Mouse (Mus musculus): ENCODE data around the gene Tmem114. TPM values are rescaled to one million over a fixed set of nuclear protein-coding genes. Genes with fewer than 3 reads are reported as not detected.

Tmem114 gene
- polyA plus RNA-seq, 1 experiment from 2014 or later, result 1.5 TPM

DNA sequence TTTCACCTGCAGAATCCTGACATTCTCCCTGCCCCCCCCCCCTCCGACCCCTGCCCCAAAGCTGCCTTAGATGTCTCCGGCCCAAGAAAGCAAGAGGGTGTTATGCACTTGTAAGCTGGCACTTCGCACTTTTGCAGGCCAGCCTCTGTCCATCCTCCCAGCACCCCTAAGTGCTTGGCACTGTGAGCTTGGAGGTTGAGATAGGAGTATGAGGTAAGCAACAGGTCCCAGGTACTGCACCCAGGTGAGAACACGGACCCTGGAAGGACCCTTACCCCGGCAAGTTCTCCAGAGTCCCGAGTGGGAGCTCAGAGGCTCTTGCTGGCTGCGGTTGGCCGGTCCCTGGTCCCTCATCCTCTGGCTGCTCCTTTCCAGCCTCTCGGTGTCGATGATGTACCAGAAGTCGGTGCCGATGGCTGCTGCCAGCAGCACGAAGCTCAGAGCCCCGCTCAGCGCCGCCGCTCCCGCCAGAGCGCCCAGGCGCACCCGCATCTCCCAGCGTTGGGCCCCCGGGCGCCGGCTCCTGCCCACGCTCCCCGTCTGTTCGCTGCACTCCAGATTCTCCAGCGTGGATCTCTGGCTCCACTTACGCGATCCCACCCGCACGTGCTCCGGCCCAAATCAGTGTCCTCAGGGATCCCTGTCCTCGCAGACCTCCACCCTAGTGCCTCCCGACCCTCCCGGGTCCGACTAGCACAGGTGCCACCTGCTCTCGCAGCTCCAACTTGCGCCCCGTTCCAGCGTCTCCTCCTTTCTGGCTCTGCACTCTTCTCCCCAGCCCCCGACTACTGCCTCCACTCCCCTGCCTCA, 570 bp downstream of the Tmem114 start:
- Histone ChIP-seq H3K4me1 (peaks cover 14% of the 10 kb centered on the region), H3K4me3 (replicated peaks) (peak overlapping the region; percentile 45), H3K9me3 (replicated peaks) (no peaks in the 10 kb centered on the region), H3K36me3 (no peaks in the 10 kb centered on the region), H3K9ac (replicated peaks) (peak overlapping the region; percentile 40), H3K4me2 (peak overlapping the region; percentile 89), H3K27ac (replicated peaks) (no peak overlapping the region), H3K27me3 (replicated peaks) (peaks cover 55% of the 10 kb centered on the region)
- WGBS, result 4% methylated on average over 43 of the region's 43 CpGs
- ATAC-seq (ENCODE audit: low FRiP score), result peak; percentile 50; the same call in 1 of the 2 replicates

DNA sequence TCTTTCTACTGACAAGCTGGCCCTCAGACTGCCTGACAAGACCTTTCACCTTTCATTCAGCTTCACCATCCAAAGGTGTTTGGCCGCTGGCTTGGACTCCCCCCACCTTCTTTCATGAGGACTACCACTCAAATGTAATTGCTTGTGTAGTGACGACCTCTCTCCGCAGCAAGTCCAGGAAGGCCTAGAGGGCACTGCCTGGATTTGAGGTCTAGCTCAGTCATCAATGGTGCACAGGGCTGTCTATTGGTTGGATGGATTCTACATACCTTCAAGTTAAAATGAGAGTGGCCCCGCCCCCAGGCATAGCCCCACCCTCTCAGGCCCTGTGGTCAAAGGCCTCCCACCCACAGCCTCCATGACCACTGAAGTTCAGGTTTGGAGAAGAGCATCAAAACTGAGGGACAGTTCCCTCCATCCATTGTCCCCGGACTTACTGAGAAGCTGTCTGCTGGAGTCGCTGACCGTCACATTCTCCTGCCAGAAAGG, 1.3 kb downstream of the Tmem114 start:
- Histone ChIP-seq H3K4me1 (peaks cover 14% of the 10 kb centered on the region), H3K4me2 (peak overlapping the region; percentile 89), H3K9me3 (replicated peaks) (no peaks in the 10 kb centered on the region), H3K27ac (replicated peaks) (no peak overlapping the region), H3K36me3 (no peaks in the 10 kb centered on the region), H3K9ac (replicated peaks) (no peak overlapping the region), H3K27me3 (replicated peaks) (peaks cover 55% of the 10 kb centered on the region), H3K4me3 (replicated peaks) (no peak overlapping the region; the same call in 1 of the 2 replicates)
- WGBS, result 38% methylated on average over 7 of the region's 7 CpGs
- no peak for ATAC-seq (ENCODE audit: low FRiP score)

DNA sequence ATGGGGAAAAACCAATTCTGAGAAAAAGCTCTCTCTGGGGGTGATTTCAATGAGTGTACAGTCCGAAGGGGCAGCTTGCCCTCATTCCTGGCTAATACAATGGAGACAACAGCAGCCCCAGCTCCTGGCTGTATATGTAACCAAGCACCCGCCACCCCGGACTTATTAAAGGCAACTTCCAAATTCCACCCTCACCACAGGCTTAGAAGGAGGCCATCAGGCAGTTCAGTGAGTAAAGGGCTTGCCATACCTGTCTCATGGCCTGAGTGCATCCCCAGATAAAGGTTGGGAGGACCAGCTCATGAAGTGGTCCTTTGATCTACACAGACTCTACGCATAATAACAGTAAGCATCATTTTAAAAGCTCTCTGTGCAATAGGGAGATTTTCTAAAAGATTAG, 4.1 kb downstream of the Tmem114 start:
- no peaks in the 10 kb centered on the region for H3K9me3 ChIP-seq (replicated peaks)
- WGBS, result 90% methylated on average over 4 of the region's 4 CpGs
- no peak for ATAC-seq (ENCODE audit: low FRiP score)
- no peak overlapping the region for H3K4me2 ChIP-seq
- H3K4me3 ChIP-seq (replicated peaks), result no peak overlapping the region
- H3K27me3 ChIP-seq (replicated peaks), result peaks cover 37% of the 10 kb centered on the region
- peaks cover 22% of the 10 kb centered on the region for H3K4me1 ChIP-seq
- H3K9ac ChIP-seq (replicated peaks), result no peak overlapping the region
- no peak overlapping the region for H3K27ac ChIP-seq (replicated peaks)
- no peaks in the 10 kb centered on the region for H3K36me3 ChIP-seq

DNA sequence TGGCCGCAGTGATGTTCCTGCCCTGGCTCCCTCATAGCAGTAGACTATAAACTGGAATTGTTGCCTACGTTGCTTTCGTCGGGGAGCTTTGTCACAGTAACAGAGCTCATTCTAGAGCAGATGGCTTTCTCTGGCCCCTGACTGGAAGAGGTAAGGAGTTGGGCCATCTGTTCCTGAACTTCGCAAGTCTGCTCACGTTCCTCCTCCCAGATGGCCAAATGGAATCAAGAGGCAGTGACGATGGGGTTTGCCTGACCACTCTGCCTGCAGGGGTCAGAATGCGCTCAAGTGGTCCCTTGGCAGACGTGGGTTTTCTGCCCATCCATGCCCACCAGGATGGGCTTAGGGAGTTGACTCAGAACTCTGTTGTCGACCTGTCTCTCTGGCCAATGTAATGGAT, 4.6 kb downstream of the Tmem114 start:
- H3K4me3 ChIP-seq (replicated peaks), result no peak overlapping the region
- H3K9me3 ChIP-seq (replicated peaks), result no peaks in the 10 kb centered on the region
- peaks cover 33% of the 10 kb centered on the region for H3K27me3 ChIP-seq (replicated peaks)
- H3K4me1 ChIP-seq, result peaks cover 22% of the 10 kb centered on the region
- H3K4me2 ChIP-seq, result no peak overlapping the region
- H3K36me3 ChIP-seq, result no peaks in the 10 kb centered on the region
- ATAC-seq (ENCODE audit: low FRiP score), result no peak
- H3K27ac ChIP-seq (replicated peaks), result no peak overlapping the region
- no peak overlapping the region for H3K9ac ChIP-seq (replicated peaks)
- WGBS, result 79% methylated on average over 10 of the region's 10 CpGs

DNA sequence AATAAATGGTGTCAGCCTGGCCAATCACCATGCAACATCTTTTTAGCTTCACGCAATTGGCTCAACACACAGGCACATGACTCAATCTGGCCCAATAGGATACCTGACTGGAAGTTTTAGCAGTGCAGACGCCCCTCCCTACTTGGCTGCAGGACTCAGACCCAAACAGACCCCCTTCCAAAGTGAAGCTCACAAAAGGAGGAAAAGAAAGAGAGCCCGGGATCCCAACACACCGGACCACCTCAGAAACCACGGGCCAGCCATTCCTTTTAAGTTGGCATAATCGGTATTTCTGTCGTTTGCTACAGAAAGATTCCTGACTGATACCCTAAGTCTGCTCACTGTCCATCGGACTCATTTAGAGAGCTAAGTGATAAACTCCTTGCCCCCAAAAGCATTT, 5.3 kb downstream of the Tmem114 start:
- H3K4me2 ChIP-seq, result no peak overlapping the region
- 93% methylated on average over 8 of the region's 8 CpGs for WGBS
- peaks cover 26% of the 10 kb centered on the region for H3K27me3 ChIP-seq (replicated peaks)
- no peaks in the 10 kb centered on the region for H3K36me3 ChIP-seq
- H3K4me3 ChIP-seq (replicated peaks), result no peak overlapping the region
- H3K9ac ChIP-seq (replicated peaks), result no peak overlapping the region
- no peak overlapping the region for H3K27ac ChIP-seq (replicated peaks)
- peaks cover 18% of the 10 kb centered on the region for H3K4me1 ChIP-seq
- no peak for ATAC-seq (ENCODE audit: low FRiP score)
- no peaks in the 10 kb centered on the region for H3K9me3 ChIP-seq (replicated peaks)

DNA sequence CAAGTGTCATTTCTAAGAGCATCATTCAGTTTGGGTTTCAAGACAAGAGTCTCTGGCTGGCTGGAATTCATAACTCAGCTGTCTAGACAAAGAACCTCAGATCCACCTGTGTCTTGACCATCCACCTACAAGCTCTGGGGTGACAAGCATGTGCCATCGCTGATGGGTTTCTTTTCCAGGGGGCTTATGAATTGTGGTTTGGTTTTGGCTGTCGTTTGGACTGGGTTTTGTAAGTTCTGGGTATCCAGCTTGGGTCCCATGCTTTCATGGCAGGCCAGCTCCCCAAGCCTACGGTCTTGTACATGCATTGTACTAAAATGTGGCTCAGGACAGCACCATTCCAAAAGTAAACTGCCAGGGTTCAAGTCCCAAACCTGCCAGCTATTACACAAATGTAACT, 6.8 kb downstream of the Tmem114 start:
- H3K9ac ChIP-seq (replicated peaks), result no peak overlapping the region
- H3K27me3 ChIP-seq (replicated peaks), result peaks cover 11% of the 10 kb centered on the region
- peaks cover 9% of the 10 kb centered on the region for H3K4me1 ChIP-seq
- no peak overlapping the region for H3K4me3 ChIP-seq (replicated peaks)
- H3K9me3 ChIP-seq (replicated peaks), result no peaks in the 10 kb centered on the region
- ATAC-seq (ENCODE audit: low FRiP score), result no peak
- no peak overlapping the region for H3K27ac ChIP-seq (replicated peaks)
- WGBS, result 91% methylated on average over 3 of the region's 3 CpGs
- no peaks in the 10 kb centered on the region for H3K36me3 ChIP-seq
- H3K4me2 ChIP-seq, result no peak overlapping the region

DNA sequence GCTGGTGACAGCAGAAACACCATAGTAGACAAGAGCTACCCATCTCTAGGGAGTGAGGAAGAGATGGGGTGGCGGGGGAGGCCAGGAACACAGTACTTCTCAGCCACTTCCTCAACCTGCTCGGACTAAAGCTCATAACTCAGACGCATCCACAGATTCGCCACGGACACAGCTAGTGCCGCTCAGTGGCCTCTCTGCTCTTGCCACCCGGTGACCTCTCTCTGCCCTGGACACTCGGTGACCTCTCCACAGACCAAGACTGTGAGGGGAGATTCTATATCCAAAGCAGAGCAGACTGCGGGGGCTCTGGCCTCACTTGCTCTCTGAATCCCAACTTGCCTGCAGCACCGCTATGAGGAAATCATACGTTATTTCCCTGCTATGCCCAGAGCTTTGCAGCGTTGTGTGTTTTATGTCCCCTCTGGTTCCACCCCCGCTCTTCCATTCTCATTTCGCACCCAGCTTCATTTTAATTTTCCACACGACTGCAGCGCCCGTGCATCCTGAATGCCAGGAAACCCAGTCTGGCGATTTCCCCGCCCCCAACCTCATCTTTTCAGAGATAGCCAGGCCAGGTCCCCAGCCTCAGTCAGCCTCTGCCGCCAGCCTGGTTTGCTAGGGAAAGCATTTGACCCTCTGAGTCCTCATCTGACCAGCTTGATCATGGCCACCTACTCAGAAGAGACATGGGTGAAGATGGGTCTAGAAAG, 7.8 kb downstream of the Tmem114 start:
- H3K36me3 ChIP-seq, result no peaks in the 10 kb centered on the region
- peak overlapping the region; percentile 56 for H3K27ac ChIP-seq (replicated peaks)
- H3K4me2 ChIP-seq, result peak overlapping the region; percentile 29
- 40% methylated on average over 20 of the region's 20 CpGs for WGBS
- no peak overlapping the region for H3K4me3 ChIP-seq (replicated peaks)
- H3K27me3 ChIP-seq (replicated peaks), result peaks cover 5% of the 10 kb centered on the region; the same call in 1 of the 2 replicates
- H3K9ac ChIP-seq (replicated peaks), result no peak overlapping the region
- no peak for ATAC-seq (ENCODE audit: low FRiP score)
- no peaks in the 10 kb centered on the region for H3K9me3 ChIP-seq (replicated peaks)
- peaks cover 9% of the 10 kb centered on the region for H3K4me1 ChIP-seq

DNA sequence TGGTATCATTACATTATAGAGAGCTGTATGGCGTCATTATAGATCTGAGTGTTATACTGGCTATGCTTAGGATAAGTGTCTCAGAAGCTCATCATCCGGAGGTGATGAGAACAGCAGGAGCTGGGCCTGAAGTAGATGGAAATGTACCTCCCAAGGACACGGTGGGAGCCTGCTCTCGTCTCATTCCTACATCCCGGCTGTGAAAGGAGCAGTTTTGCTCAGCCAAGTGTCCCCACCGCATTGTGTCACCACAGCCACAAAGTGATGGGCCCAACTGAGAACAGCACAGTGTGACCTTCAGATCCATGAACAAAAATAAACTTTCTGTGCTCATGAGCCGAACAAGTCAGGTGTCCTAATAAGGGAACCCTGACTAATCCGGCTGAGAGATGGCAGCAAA, 8.9 kb downstream of the Tmem114 start:
- no peaks in the 10 kb centered on the region for H3K9me3 ChIP-seq (replicated peaks)
- no peaks in the 10 kb centered on the region for H3K36me3 ChIP-seq
- ATAC-seq (ENCODE audit: low FRiP score), result no peak
- WGBS, result 87% methylated on average over 8 of the region's 8 CpGs
- H3K4me2 ChIP-seq, result no peak overlapping the region
- H3K9ac ChIP-seq (replicated peaks), result no peak overlapping the region
- no peak overlapping the region for H3K4me3 ChIP-seq (replicated peaks)
- peaks cover 9% of the 10 kb centered on the region for H3K4me1 ChIP-seq
- peaks cover 8% of the 10 kb centered on the region for H3K27me3 ChIP-seq (replicated peaks)
- no peak overlapping the region for H3K27ac ChIP-seq (replicated peaks)

DNA sequence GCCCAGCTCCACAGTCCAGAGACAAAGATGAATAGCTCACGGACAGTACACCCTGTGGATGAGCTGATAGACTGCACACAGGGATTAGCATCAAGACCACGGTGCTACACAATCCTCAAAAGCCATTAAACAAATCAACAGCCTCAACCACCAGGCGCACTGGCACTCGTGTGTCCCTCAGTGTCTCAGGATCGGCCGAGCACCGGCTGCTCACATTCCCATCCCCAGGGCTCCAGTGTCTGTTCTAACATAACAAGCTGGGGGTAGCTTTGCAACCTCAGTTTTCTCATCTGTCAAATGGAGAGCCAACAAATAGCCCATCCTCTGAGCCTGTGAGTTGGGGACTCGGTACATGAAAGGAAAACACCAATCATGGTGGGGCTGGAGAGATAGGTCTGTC, 11.5 kb downstream of the Tmem114 start:
- no peaks in the 10 kb centered on the region for H3K9me3 ChIP-seq (replicated peaks)
- no peak overlapping the region for H3K9ac ChIP-seq (replicated peaks)
- H3K36me3 ChIP-seq, result no peaks in the 10 kb centered on the region
- WGBS, result 62% methylated on average over 8 of the region's 8 CpGs
- H3K4me2 ChIP-seq, result no peak overlapping the region
- peaks cover 13% of the 10 kb centered on the region for H3K4me1 ChIP-seq
- H3K27me3 ChIP-seq (replicated peaks), result peaks cover 15% of the 10 kb centered on the region
- no peak overlapping the region for H3K4me3 ChIP-seq (replicated peaks)
- ATAC-seq (ENCODE audit: low FRiP score), result no peak
- H3K27ac ChIP-seq (replicated peaks), result no peak overlapping the region

DNA sequence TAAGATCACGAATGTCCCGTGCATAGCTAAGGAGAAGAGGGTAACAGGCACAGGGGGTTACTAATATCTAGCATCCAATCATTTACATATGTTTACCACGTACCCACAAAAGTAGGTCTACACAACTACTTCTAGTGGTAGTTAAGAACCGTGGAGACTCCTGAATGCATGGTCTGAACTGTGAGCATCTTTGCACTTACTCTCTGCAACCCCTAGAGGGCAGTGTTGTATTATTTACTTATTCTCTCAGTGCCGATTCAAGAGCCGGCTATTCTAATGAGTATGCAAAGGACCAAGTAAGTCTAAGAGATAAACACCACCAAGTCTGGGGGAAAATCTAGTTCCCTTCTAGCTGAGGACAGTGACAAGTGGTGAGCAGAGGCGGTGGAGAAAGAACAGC, 12.7 kb downstream of the Tmem114 start:
- peak; percentile 73 for ATAC-seq (ENCODE audit: low FRiP score)
- no peak overlapping the region for H3K4me2 ChIP-seq
- 13% methylated on average over 7 of the region's 7 CpGs for WGBS

DNA sequence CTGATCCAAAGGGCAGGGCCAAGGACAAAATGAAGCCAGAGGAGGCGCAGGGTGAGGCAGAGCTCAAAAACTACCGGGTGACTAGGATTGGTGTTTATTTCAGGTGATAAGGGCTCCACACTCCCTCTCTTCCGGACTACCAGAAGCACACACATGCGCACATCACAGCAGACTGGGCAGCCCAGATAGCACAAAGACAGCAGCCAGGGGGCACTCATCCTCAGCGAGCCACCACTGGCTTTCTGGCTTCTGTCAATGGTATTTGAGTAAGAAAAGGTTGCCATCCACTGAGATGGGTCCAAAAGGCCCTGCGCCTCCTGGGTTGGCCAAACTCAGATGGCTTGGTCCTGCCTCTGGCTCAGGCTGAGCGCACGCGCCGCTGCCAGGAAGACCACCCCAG, 15.7 kb downstream of the Tmem114 start:
- Histone ChIP-seq H3K9ac (replicated peaks) (no peak overlapping the region), H3K4me2 (peak overlapping the region; percentile 19; the same call in 1 of the 2 replicates)
- ATAC-seq (ENCODE audit: low FRiP score), result no peak

More for the DNA sequence above, 12.7 kb downstream of the Tmem114 start:
- Histone ChIP-seq H3K9me3 (replicated peaks) (no peaks in the 10 kb centered on the region), H3K4me1 (peaks cover 9% of the 10 kb centered on the region), H3K27me3 (replicated peaks) (peaks cover 15% of the 10 kb centered on the region), H3K4me3 (replicated peaks) (no peak overlapping the region), H3K27ac (replicated peaks) (no peak overlapping the region), H3K9ac (replicated peaks) (0 out of 2 replicates have a peak overlapping the region, but pooled peaks have one; percentile 5), H3K36me3 (no peaks in the 10 kb centered on the region)

DNA sequence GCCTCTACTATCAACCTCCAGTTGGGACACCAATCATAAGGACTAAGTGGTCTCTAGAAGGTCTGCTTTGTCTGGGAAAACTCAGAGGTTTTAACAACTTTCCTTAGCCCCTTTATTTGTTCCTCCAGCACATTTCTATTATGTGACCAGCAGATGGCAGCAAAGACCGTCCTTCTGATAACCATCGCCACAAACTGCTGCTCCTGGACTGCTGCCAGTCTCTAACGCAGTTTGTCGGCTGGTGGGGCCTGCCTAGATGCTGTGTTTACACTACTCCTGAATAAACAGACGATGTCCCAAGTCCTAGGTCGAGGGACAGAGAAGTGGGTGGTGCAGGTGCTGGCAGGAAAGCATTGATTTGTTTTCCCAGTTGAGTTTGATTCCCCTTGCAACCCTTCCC, 18.2 kb downstream of the Tmem114 start:
- peak; percentile 49; the same call in 1 of the 2 replicates for ATAC-seq (ENCODE audit: low FRiP score)

More for the DNA sequence above, 15.7 kb downstream of the Tmem114 start:
- Histone ChIP-seq H3K36me3 (no peaks in the 10 kb centered on the region), H3K27ac (replicated peaks) (no peak overlapping the region), H3K4me1 (peaks cover 8% of the 10 kb centered on the region), H3K9me3 (replicated peaks) (no peaks in the 10 kb centered on the region), H3K4me3 (replicated peaks) (no peak overlapping the region), H3K27me3 (replicated peaks) (peaks cover 15% of the 10 kb centered on the region)
- 24% methylated on average over 10 of the region's 10 CpGs for WGBS

More for the DNA sequence above, 18.2 kb downstream of the Tmem114 start:
- no peak overlapping the region for H3K27ac ChIP-seq (replicated peaks)
- H3K4me1 ChIP-seq, result peaks cover 8% of the 10 kb centered on the region
- no peaks in the 10 kb centered on the region for H3K36me3 ChIP-seq
- no peak overlapping the region for H3K9ac ChIP-seq (replicated peaks)
- no peak overlapping the region for H3K4me3 ChIP-seq (replicated peaks)
- WGBS, result under 1% methylated on average over 6 of the region's 6 CpGs
- peaks cover 11% of the 10 kb centered on the region for H3K27me3 ChIP-seq (replicated peaks)
- no peaks in the 10 kb centered on the region for H3K9me3 ChIP-seq (replicated peaks)
- no peak overlapping the region for H3K4me2 ChIP-seq
